Mouse (Mus musculus): ENCODE data around the gene Ptn. TPM values are rescaled to one million over a fixed set of nuclear protein-coding genes. Genes with fewer than 3 reads are reported as not detected.

The Ptn gene
- polyA plus RNA-seq, 1 experiment: 216 TPM

DNA sequence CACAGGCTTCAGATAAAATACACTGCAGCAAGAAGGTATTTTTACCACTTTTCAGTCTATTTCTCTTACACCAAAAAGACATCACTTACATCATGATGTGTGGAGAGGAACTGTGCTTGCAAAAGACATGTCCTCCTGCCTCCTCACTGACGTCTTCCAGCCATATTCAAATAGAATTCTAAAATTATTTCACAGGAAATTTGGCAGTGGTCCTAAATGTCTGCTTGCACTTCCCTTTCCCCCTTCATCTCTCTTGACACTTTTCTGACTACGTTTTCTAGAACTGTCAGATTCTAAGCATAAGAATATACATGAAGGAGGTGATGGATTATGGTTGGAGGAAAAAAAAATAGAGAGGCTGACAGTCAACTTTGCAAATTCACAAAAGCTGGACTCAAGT is 33.0 kb downstream of the Ptn start:
- Histone ChIP-seq H3K27ac (ENCODE audit: insufficient read depth, low read length) (no peak overlapping the region), H3K27me3 (ENCODE audit: control insufficient read depth, insufficient read depth, low read length) (no peaks in the 10 kb centered on the region), H3K4me1 (ENCODE audit: control insufficient read depth, insufficient read depth, low read length) (no peaks in the 10 kb centered on the region), H3K4me3 (replicated peaks; ENCODE audit: insufficient read depth, low read depth, low read length) (no peak overlapping the region)
- TF ChIP-seq POLR2A (IDR thresholded peaks at IDR 0.05; ENCODE audit: borderline replicate concordance, insufficient read depth, low read length): no peak
- TF ChIP-seq CTCF (IDR thresholded peaks at IDR 0.05; ENCODE audit: borderline replicate concordance, insufficient read depth, low read depth, low read length): no peak
- no peak for DNase-seq
- WGBS: 70% methylated on average over 2 of the region's 2 CpGs

GRCm38 (mm10) chr6:36775647-36776360 is 34.2 kb downstream of the Ptn start:
- WGBS: 82% methylated on average over 10 of the region's 10 CpGs
- Histone ChIP-seq H3K27ac (ENCODE audit: insufficient read depth, low read length) (no peak overlapping the region), H3K4me1 (ENCODE audit: control insufficient read depth, insufficient read depth, low read length) (no peaks in the 10 kb centered on the region), H3K4me3 (replicated peaks; ENCODE audit: insufficient read depth, low read depth, low read length) (no peak overlapping the region), H3K27me3 (ENCODE audit: control insufficient read depth, insufficient read depth, low read length) (no peaks in the 10 kb centered on the region)
- DNase-seq: no peak
- TF ChIP-seq POLR2A (IDR thresholded peaks at IDR 0.05; ENCODE audit: borderline replicate concordance, insufficient read depth, low read length) (no peak), CTCF (IDR thresholded peaks at IDR 0.05; ENCODE audit: borderline replicate concordance, insufficient read depth, low read depth, low read length) (no peak)

DNA sequence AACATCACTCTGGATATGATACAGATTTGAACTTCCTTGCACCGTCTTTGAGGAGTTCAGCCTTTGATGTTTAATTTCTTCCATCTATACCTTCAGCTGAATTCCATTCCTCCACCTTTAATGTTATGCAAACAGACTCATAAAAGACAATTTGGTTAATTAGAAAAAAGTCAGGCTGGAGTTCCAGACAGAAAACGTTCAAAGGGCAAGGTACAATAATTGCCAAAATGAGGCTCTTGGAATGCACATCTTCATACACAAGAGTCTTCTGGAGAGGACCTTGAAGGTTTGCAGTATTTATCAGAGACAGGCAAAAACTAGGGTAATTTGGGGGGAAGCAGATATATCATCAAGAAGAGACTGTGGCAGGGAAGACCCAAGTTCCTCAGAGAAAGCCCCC is 37.5 kb downstream of the Ptn start:
- H3K27me3 ChIP-seq (ENCODE audit: control insufficient read depth, insufficient read depth, low read length): no peaks in the 10 kb centered on the region
- H3K27ac ChIP-seq (ENCODE audit: insufficient read depth, low read length): no peak overlapping the region
- H3K4me3 ChIP-seq (replicated peaks; ENCODE audit: insufficient read depth, low read depth, low read length): no peak overlapping the region
- DNase-seq: no peak
- H3K4me1 ChIP-seq (ENCODE audit: control insufficient read depth, insufficient read depth, low read length): no peaks in the 10 kb centered on the region
- TF ChIP-seq POLR2A (IDR thresholded peaks at IDR 0.05; ENCODE audit: borderline replicate concordance, insufficient read depth, low read length) (no peak), CTCF (IDR thresholded peaks at IDR 0.05; ENCODE audit: borderline replicate concordance, insufficient read depth, low read depth, low read length) (no peak)
- 71% methylated on average over 2 of the region's 2 CpGs for WGBS

- 52% methylated on average over 3 of the region's 3 CpGs for WGBS
- Histone ChIP-seq H3K27me3 (ENCODE audit: control insufficient read depth, insufficient read depth, low read length) (no peaks in the 10 kb centered on the region), H3K4me3 (replicated peaks; ENCODE audit: insufficient read depth, low read depth, low read length) (no peak overlapping the region), H3K27ac (ENCODE audit: insufficient read depth, low read length) (no peak overlapping the region), H3K4me1 (ENCODE audit: control insufficient read depth, insufficient read depth, low read length) (no peaks in the 10 kb centered on the region)
- TF ChIP-seq POLR2A (IDR thresholded peaks at IDR 0.05; ENCODE audit: borderline replicate concordance, insufficient read depth, low read length): no peak
- no peak for DNase-seq
These were observed 41.0 kb downstream of the Ptn start for GRCm38 (mm10) chr6:36769012-36769411.

DNA sequence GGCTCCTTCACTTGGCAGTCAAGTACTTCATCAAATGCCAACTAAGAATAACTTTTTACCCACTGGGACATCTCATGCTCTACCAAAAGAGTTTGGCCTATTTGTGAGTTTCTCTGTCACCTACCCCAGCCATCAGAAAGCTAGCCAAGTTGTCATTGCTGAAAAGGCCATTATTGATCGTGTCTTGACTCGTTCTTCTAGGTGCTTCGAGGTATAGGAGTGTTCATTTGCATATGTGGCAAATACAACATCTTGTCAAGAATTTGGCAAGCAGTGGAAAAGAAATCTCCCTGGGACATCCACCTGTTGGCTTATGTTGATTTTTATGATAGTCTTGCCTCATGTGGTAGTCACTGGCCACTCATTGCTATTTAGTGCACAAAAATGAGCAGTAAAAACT is 43.1 kb downstream of the Ptn start:
- Histone ChIP-seq H3K4me3 (replicated peaks; ENCODE audit: insufficient read depth, low read depth, low read length) (no peak overlapping the region), H3K27me3 (ENCODE audit: control insufficient read depth, insufficient read depth, low read length) (no peaks in the 10 kb centered on the region), H3K4me1 (ENCODE audit: control insufficient read depth, insufficient read depth, low read length) (no peaks in the 10 kb centered on the region), H3K27ac (ENCODE audit: insufficient read depth, low read length) (no peak overlapping the region)
- no peak for TF ChIP-seq CTCF (IDR thresholded peaks at IDR 0.05; ENCODE audit: borderline replicate concordance, insufficient read depth, low read depth, low read length)
- no peak for TF ChIP-seq POLR2A (IDR thresholded peaks at IDR 0.05; ENCODE audit: borderline replicate concordance, insufficient read depth, low read length)
- WGBS: 59% methylated on average over 3 of the region's 3 CpGs
- no peak for DNase-seq

DNA sequence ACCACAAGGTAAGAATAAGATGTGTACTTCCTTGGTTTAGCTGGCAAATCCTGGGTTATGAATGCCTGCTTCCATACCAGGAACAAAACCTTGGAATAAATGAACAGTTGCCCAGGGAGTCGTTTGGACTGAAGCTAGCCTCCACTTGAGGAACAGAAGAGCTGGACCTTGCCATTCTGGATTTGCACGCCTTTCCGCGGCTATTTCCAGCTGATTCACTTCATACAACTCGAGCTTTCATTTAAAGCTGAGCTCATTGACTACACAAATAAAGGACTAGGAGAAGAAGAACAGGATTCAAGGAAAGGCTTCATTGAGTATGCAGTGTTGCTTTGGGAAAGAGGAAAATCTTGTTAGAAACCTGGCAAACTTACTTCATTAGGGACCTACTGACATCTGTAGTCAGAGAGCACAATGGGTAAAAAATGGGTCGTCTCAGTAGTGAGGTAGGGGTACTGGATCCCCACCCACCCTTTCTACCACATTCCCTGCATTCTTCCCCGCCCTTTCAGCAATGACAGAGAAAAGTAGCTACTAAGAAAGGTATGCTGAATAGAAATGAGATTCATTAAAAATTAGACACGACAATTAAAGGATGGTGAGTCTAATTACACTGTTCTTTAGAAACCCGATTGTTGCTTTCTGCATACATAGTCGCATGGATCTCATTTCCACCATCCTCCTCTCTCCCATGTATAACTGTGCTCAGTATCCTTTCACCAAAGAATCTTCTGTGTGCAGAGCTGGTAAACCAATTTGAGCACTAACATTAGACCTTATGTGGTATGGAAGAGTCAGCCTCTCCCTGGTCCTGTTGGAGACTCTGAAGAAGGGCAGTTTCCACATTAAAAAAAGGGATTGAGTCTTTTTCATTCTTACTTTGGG is 54.8 kb downstream of the Ptn start:
- Histone ChIP-seq H3K4me1 (ENCODE audit: control insufficient read depth, insufficient read depth, low read length) (no peaks in the 10 kb centered on the region), H3K27me3 (ENCODE audit: control insufficient read depth, insufficient read depth, low read length) (no peaks in the 10 kb centered on the region), H3K27ac (ENCODE audit: insufficient read depth, low read length) (no peak overlapping the region), H3K4me3 (replicated peaks; ENCODE audit: insufficient read depth, low read depth, low read length) (no peak overlapping the region)
- WGBS: 70% methylated on average over 10 of the region's 10 CpGs
- no peak for DNase-seq
- TF ChIP-seq POLR2A (IDR thresholded peaks at IDR 0.05; ENCODE audit: borderline replicate concordance, insufficient read depth, low read length) (no peak), CTCF (IDR thresholded peaks at IDR 0.05; ENCODE audit: borderline replicate concordance, insufficient read depth, low read depth, low read length) (no peak)

- Histone ChIP-seq H3K27ac (ENCODE audit: insufficient read depth, low read length) (no peak overlapping the region), H3K27me3 (ENCODE audit: control insufficient read depth, insufficient read depth, low read length) (no peaks in the 10 kb centered on the region), H3K4me3 (replicated peaks; ENCODE audit: insufficient read depth, low read depth, low read length) (no peak overlapping the region), H3K4me1 (ENCODE audit: control insufficient read depth, insufficient read depth, low read length) (no peaks in the 10 kb centered on the region)
- WGBS: 37% methylated on average over 6 of the region's 6 CpGs
- no peak for TF ChIP-seq POLR2A (IDR thresholded peaks at IDR 0.05; ENCODE audit: borderline replicate concordance, insufficient read depth, low read length)
- TF ChIP-seq CTCF (IDR thresholded peaks at IDR 0.05; ENCODE audit: borderline replicate concordance, insufficient read depth, low read depth, low read length): no peak
- DNase-seq: no peak
These were observed 57.1 kb downstream of the Ptn start for GRCm38 (mm10) chr6:36752887-36753286.

DNA sequence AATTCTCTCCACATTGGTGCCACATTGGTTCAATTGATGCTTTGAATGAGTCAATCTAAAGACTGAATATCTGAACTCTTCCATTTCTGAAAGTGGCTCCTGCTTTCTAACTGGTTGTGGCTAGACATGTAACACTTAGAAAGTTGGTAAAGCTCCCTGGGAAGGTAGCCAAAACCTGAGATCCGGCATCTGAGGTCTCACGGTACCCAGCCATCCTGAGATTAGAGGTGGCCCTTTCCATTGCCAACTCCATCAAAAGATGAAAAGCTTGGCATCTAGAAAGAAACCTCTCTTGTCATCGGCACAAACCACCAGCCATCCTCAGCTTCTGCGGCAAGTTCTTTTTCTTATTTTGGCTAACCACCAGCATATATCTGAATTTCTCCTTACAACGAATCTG is 70.2 kb downstream of the Ptn start:
- Histone ChIP-seq H3K27ac (ENCODE audit: insufficient read depth, low read length) (no peak overlapping the region), H3K4me3 (replicated peaks; ENCODE audit: insufficient read depth, low read depth, low read length) (no peak overlapping the region), H3K4me1 (ENCODE audit: control insufficient read depth, insufficient read depth, low read length) (no peaks in the 10 kb centered on the region), H3K27me3 (ENCODE audit: control insufficient read depth, insufficient read depth, low read length) (no peaks in the 10 kb centered on the region)
- no peak for DNase-seq
- TF ChIP-seq POLR2A (IDR thresholded peaks at IDR 0.05; ENCODE audit: borderline replicate concordance, insufficient read depth, low read length): no peak
- WGBS: 34% methylated on average over 5 of the region's 5 CpGs
